Mouse (Mus musculus) liver, postnatal 0 days (tissue): ENCODE data around the gene Xkr8. TPM values are rescaled to one million over a fixed set of nuclear protein-coding genes. Genes with fewer than 3 reads are reported as not detected.
A peak's percentile ranks its signal among the peaks of the same experiment; 100 is the strongest.

Experiments
- ATAC-seq: fragments of 200-750 bp; cut with Nextera tagmentation; 2 replicates; pipeline ENCODE4 v1.8.0; 2017; ENCODE audit warnings: mild to moderate bottlenecking, moderate library complexity
- DNase-seq: peaks from one replicate; pipeline ENCODE4 v3.0.0-alpha.2; 2016
- H3K27ac ChIP-seq: fragments of 300-500 bp; sonication (generic); 2 replicates; pipeline ENCODE4 v1.5.1; 2014; ENCODE audit warnings: antibody characterized with exemption, moderate library complexity, mild to moderate bottlenecking, low read depth
- H3K27me3 ChIP-seq: fragments of 300-500 bp; sonication (generic); 2 replicates; pipeline ENCODE4 v1.6.1; 2014; ENCODE audit warnings: low read length, control low read depth, mixed read lengths; ENCODE audit not compliant: insufficient read depth
- H3K36me3 ChIP-seq: fragments of 300-500 bp; sonication (generic); replicated peaks from 2 replicates; pipeline ENCODE4 v1.6.1; 2014; ENCODE audit warnings: mild to moderate bottlenecking, control low read depth, low read length, moderate library complexity, mixed read lengths; ENCODE audit not compliant: insufficient read depth
- H3K4me1 ChIP-seq: fragments of 300-500 bp; sonication (generic); 2 replicates; pipeline ENCODE4 v1.6.1; 2014; ENCODE audit warnings: antibody characterized with exemption, mild to moderate bottlenecking, control low read depth; ENCODE audit not compliant: insufficient read depth
- H3K4me2 ChIP-seq: fragments of 300-500 bp; sonication (generic); 2 replicates; pipeline ENCODE4 v1.6.1; 2014; ENCODE audit warnings: low read depth, mild to moderate bottlenecking, low read length, moderate library complexity, mixed read lengths
- H3K4me3 ChIP-seq: fragments of 300-500 bp; sonication (generic); 2 replicates; pipeline ENCODE4 v1.5.1; 2014; ENCODE audit warnings: low read depth, low read length
- H3K9ac ChIP-seq: fragments of 300-500 bp; sonication (generic); replicated peaks from 2 replicates; pipeline ENCODE4 v1.6.1; 2014; ENCODE audit warnings: mild to moderate bottlenecking, moderate library complexity
- H3K9me3 ChIP-seq: fragments of 300-500 bp; sonication (generic); 2 replicates; pipeline ENCODE4 v1.6.1; 2016; ENCODE audit warnings: mild to moderate bottlenecking, control low read depth, low read length, mixed read lengths
- CTCF ChIP-seq: sonication (generic); IDR thresholded peaks from 2 replicates; pipeline ENCODE4 v1.5.1; 2016; ENCODE audit warnings: antibody characterized with exemption, low read depth
- EP300 ChIP-seq: IDR thresholded peaks from 2 replicates; pipeline ENCODE4 v1.6.1; 2016; ENCODE audit warnings: antibody characterized with exemption, low read depth, mild to moderate bottlenecking
- WGBS: fragments of 180-500 bp; shearing (Covaris S2); extraction: QIAGEN DNeasy Blood & Tissue Kit; methylation state at CpG from one replicate; pipeline ENCODE4 v1.1.7; 2014; ENCODE audit not compliant: insufficient replicate concordance; 5-methylcytosine and 5-hydroxymethylcytosine counted together
- polyA plus RNA-seq: library from polyadenylated mRNA; unstranded; fragments of >200 nt; fragmentation: Nextera tagmentation; extraction: Ambion mirVana; gene quantifications from 2 replicates; pipeline ENCODE4 v1.2.1, GENCODE M21; 2015

The Xkr8 gene
- polyA plus RNA-seq, 1 experiment from 2014 or later: 3.3 TPM

DNA sequence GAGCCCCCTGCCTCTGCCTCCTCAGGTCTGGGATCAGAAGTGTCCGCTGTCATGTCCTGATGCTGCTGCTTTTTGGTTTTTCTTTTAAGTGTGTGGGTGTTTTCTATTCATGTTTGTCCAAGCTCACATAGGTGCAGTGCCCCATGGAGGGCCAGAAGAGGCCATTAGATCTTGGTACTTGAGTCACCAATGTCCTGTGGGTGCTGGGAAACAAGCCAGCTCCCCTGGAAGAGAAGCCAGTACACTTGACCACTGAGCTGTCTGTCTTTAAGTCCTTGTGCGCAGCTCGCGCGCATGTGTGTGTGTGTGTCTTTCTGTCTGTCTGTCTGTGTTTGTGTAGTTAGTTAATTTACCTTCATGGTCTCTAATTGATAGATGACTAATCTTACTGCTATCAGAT lies 30.3 kb downstream of the Xkr8 start:
- Histone ChIP-seq H3K27me3 (no peaks in the 10 kb centered on the region), H3K36me3 (peaks cover 68% of the 10 kb centered on the region), H3K4me2 (no peak overlapping the region), H3K9ac (no peak overlapping the region), H3K4me1 (no peaks in the 10 kb centered on the region), H3K27ac (no peak overlapping the region), H3K9me3 (no peaks in the 10 kb centered on the region), H3K4me3 (no peak overlapping the region)
- ATAC-seq (no peak), DNase-seq (no peak)
- TF ChIP-seq EP300 (no peak), CTCF (no peak)
- 95% methylated on average over 5 of the region's 5 CpGs for WGBS

DNA sequence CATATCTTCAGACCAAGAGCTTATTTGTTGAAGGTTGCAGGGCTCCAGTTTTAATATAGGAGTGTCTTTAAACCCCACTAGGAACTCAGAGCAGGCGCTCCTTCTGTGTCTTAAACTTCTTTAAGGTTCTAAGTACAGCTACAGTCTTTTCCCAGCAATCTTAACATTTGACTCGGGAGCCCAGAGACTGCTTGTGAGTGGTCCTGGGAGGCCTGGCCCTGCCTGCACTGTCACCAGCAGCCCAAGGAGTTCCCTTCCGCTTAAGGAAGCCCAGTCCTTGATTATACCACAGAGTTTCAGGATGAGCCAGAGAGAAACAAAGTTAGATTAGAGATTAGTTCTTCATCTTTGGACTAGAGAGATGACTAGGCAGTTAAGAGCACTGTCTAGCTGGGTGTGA lies 39.0 kb downstream of the Xkr8 start:
- no peaks in the 10 kb centered on the region for H3K4me1 ChIP-seq
- 90% methylated on average over 3 of the region's 3 CpGs for WGBS
- no peak for ATAC-seq
- H3K27me3 ChIP-seq: no peaks in the 10 kb centered on the region
- DNase-seq: no peak
- TF ChIP-seq CTCF: no peak
- TF ChIP-seq EP300: no peak
- no peak overlapping the region for H3K4me3 ChIP-seq
- no peak overlapping the region for H3K27ac ChIP-seq
- H3K36me3 ChIP-seq: peaks cover 46% of the 10 kb centered on the region
- H3K9ac ChIP-seq: no peak overlapping the region
- no peak overlapping the region for H3K4me2 ChIP-seq
- H3K9me3 ChIP-seq: no peaks in the 10 kb centered on the region

DNA sequence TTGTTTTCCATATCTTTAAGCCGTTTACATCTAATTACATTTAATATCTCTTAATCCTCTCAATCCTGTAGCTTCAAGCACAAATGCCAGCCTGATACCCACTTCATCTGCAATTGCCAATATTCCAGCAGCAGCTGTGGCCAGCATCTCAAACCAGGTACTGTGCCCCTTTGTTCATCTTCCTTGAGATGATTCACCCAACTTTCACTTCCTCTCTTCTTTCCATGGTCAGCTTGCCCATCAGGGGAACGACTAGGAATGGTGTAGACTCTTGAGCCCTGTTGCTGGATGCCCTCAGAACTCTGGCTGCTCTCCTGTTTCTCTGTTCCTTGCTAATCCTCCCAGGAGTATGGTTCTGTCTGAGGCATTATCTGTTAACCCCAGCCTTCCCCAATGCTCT lies 42.7 kb downstream of the Xkr8 start:
- Histone ChIP-seq H3K36me3 (peaks cover 29% of the 10 kb centered on the region), H3K9me3 (no peaks in the 10 kb centered on the region), H3K4me1 (no peaks in the 10 kb centered on the region), H3K9ac (no peak overlapping the region), H3K4me3 (no peak overlapping the region), H3K4me2 (no peak overlapping the region), H3K27me3 (no peaks in the 10 kb centered on the region), H3K27ac (no peak overlapping the region)
- no peak for DNase-seq
- 70% methylated on average over 2 of the region's 2 CpGs for WGBS
- TF ChIP-seq EP300 (no peak), CTCF (no peak)
- ATAC-seq: no peak

DNA sequence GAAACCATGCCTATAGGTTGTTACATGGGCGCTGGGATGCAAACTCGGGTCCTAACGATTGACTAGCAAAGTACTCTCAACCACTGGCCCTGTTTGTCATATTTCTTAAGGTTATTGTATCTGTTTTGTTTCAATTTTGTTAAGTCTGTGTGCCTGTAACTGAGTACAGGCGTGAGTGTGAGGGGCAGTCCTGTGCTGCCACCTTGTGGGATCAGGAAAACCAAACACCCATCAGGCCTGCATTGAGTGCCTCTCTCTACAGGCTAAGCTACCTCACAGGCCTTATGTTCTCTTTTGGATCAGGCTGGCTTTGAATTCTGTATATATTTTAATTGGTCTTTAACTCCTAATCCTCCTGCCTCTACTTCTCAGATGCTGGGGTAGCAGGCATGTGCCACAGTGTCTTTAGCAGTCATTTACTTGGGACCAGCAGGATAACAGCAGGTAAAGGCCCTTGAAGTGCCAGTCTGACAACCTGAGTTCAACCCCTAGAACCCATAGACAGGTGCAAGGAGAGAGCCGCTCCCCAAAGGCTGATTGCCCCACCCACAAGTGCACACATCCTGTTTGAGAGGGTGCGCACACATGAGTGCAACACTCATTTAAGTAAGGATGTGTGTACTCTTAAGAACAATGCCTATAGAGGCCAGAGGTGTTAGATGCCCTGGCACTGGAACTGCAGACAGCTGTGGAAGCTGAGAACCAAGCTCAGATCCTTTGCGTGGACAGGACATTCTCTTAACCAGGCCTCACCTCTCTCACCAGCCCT lies 55.4 kb downstream of the Xkr8 start:
- WGBS: 78% methylated on average over 7 of the region's 7 CpGs
- DNase-seq (peak; percentile 29), ATAC-seq (peak; percentile 57; the same call in 1 of the 2 replicates)
- no peaks in the 10 kb centered on the region for H3K27me3 ChIP-seq
- H3K36me3 ChIP-seq: peaks cover 41% of the 10 kb centered on the region
- H3K4me1 ChIP-seq: no peaks in the 10 kb centered on the region
- no peak overlapping the region for H3K4me3 ChIP-seq
- H3K9me3 ChIP-seq: no peaks in the 10 kb centered on the region
- TF ChIP-seq CTCF: peak; percentile 81
- no peak for TF ChIP-seq EP300
- no peak overlapping the region for H3K4me2 ChIP-seq
- no peak overlapping the region for H3K9ac ChIP-seq
- H3K27ac ChIP-seq: no peak overlapping the region

Other genes starting within 250 kb of the Xkr8 start
- 7.3 and 8.7 TPM in 2 replicates for gene Sesn2, start 222.0 kb downstream of the Xkr8 start, polyA plus RNA-seq
- gene Atpif1, start 198.9 kb downstream of the Xkr8 start, polyA plus RNA-seq: 935 and 945 TPM in 2 replicates
- gene Dnajc8, start 197.0 kb downstream of the Xkr8 start, polyA plus RNA-seq: 70.7 and 71.5 TPM in 2 replicates
- 1.0 and 1.3 TPM in 2 replicates for gene Ptafr, start 168.5 kb downstream of the Xkr8 start, polyA plus RNA-seq
- gene Eya3, start 93.6 kb downstream of the Xkr8 start, polyA plus RNA-seq: 6.0 and 6.3 TPM in 2 replicates
- 0.31 and 0.34 TPM in 2 replicates for gene Smpdl3b, start 24.7 kb upstream of the Xkr8 start, polyA plus RNA-seq
- gene Rpa2, start 35.8 kb upstream of the Xkr8 start, polyA plus RNA-seq: 38.6 and 43.0 TPM in 2 replicates
- 3.1 and 3.5 TPM in 2 replicates for gene Themis2, start 63.8 kb upstream of the Xkr8 start, polyA plus RNA-seq
- 11.1 and 11.9 TPM in 2 replicates for gene Ppp1r8, start 110.6 kb upstream of the Xkr8 start, polyA plus RNA-seq
- 14.4 and 17.0 TPM in 2 replicates for gene Stx12, start 152.0 kb upstream of the Xkr8 start, polyA plus RNA-seq
- 21.7 and 22.5 TPM in 2 replicates for gene Fam76a, start 190.0 kb upstream of the Xkr8 start, polyA plus RNA-seq
- 3.8 and 4.0 TPM in 2 replicates for gene Fgr, start 241.5 kb upstream of the Xkr8 start, polyA plus RNA-seq